Mouse (Mus musculus) left cerebral cortex, adult 8-10 months (tissue): ENCODE measurements around the gene Sirt1. TPM values are rescaled to one million over a fixed set of nuclear protein-coding genes. Genes with fewer than 3 reads are reported as not detected.
A peak's percentile ranks its signal among the peaks of the same experiment; 100 is the strongest.
"Not testable (repeated sequence)": the region's sequence is repeated elsewhere in the genome, so short reads cannot be mapped to it uniquely, and the experiment has no call there.

Source experiments
- DNase-seq, 2 experiments: peaks; one replicate each; pipeline ENCODE4 v3.0.0; 2022; ENCODE audit warnings: low spot score in 2 of 2
- total RNA-seq, 4 experiments: library from RNA; stranded (reverse); gene quantifications; 2 replicates each; pipeline ENCODE4 v1.2.4; 2022

The Sirt1 gene
- total RNA-seq = 10 to 100 TPM; 14.2 to 16.5 (median 14.7) TPM

- peak in 1 of 2 experiments; percentile 10 for DNase-seq
These were observed at the start of gene Sirt1 for GRCm38 (mm10) chr10:63381498-63382280. Sirt1 (minus strand) TSS chr10:63381704.

- DNase-seq = peak; percentile 59 to 95
These were observed 48.3 kb upstream of the Sirt1 start, which contains the start of gene Ctnna3 for GRCm38 (mm10) chr10:63429785-63430305. Ctnna3 (plus strand) TSS chr10:63430098.

- peak; percentile 94 to 100 for DNase-seq
These were observed 47.9 kb upstream of the Sirt1 start for GRCm38 (mm10) chr10:63429380-63429779.

GRCm38 (mm10) chr10:63429023-63429340 lies 47.5 kb upstream of the Sirt1 start:
- DNase-seq = no peak

- peak; percentile 33 to 43 for DNase-seq
These were observed 46.9 kb upstream of the Sirt1 start for GRCm38 (mm10) chr10:63428243-63429022.

- DNase-seq = no peak
These were observed 45.6 kb upstream of the Sirt1 start for GRCm38 (mm10) chr10:63427146-63427545.

GRCm38 (mm10) chr10:63424475-63424814 lies 42.9 kb upstream of the Sirt1 start:
- no peak for DNase-seq

GRCm38 (mm10) chr10:63423591-63424474 lies 42.3 kb upstream of the Sirt1 start:
- no peak for DNase-seq

- DNase-seq = no peak
These were observed 41.2 kb upstream of the Sirt1 start for GRCm38 (mm10) chr10:63422736-63422992.

GRCm38 (mm10) chr10:63421739-63422735 lies 40.5 kb upstream of the Sirt1 start, which contains the start of gene Gm7075:
Gm7075 (minus strand) TSS chr10:63421789.
- DNase-seq = no peak

- DNase-seq = no peak
These were observed 35.6 kb upstream of the Sirt1 start for GRCm38 (mm10) chr10:63417061-63417460.

- DNase-seq = no peak
These were observed 34.3 kb upstream of the Sirt1 start for GRCm38 (mm10) chr10:63415850-63416249.

- no peak for DNase-seq
These were observed 33.8 kb upstream of the Sirt1 start for GRCm38 (mm10) chr10:63415287-63415686.

- DNase-seq = no peak
These were observed 31.3 kb upstream of the Sirt1 start for GRCm38 (mm10) chr10:63412756-63413155.

- DNase-seq = not testable (repeated sequence)
These were observed 30.2 kb upstream of the Sirt1 start for GRCm38 (mm10) chr10:63411674-63412073.

GRCm38 (mm10) chr10:63410162-63410956 lies 28.9 kb upstream of the Sirt1 start:
- no peak for DNase-seq

GRCm38 (mm10) chr10:63403636-63404035 lies 22.1 kb upstream of the Sirt1 start:
- no peak for DNase-seq

- DNase-seq = no peak
These were observed 21.4 kb upstream of the Sirt1 start for GRCm38 (mm10) chr10:63402731-63403504.

GRCm38 (mm10) chr10:63396963-63397362 lies 15.5 kb upstream of the Sirt1 start:
- DNase-seq = no peak
